Mouse (Mus musculus) frontal cortex, postnatal 14 days (tissue): ENCODE data around the gene Vmn1r70.

Experiments
- DNase-seq, 2 experiments: peaks; one replicate each; pipeline ENCODE4 v3.0.0; 2022; ENCODE audit warnings: low spot score in 2 of 2

The Vmn1r70 gene

GRCm38 (mm10) chr7:10631232-10631631 is at the start of gene Vmn1r70:
Gene Vmn1r70, plus strand, starts transcription at chr7:10631532.
- no peak for DNase-seq

- DNase-seq, result no peak
These were observed 17.8 kb upstream of the Vmn1r70 start, which contains the start of gene Vmn1r69 for GRCm38 (mm10) chr7:10613559-10613958. Gene Vmn1r69, minus strand, starts transcription at chr7:10613659.
